ENCODE assay signal across 23 mouse cellular contexts in the genomic region with DNA sequence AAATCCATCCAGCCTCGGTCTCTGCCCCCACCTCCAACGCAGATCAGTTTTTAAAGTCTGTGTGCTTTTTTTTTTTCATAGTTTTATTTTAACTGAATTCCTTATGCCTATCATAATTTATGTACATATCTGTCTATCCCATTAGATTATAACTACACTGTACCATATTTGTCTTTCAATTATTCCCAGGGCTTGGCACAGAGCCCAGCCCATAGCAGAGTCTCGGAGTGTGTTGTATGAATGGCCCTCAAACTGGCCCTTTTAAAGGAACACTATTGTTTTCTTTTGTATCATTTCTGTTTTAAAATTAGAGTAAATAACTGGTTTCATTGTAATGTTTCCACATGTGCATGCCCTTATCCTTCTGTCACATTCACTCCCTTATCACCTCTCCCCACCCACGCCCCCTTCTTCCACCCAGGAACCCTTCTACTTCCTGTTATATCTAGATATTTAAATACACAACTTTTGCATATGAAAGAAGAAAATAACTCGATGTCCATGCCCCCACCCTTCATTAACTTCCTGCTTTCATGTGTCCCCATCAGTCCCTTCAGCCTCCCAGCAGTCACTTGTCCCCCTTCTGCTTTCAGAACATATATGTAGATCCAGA. TPM values are rescaled to one million over a fixed set of nuclear protein-coding genes. Genes with fewer than 3 reads are reported as not detected.
DNase-seq lines count a peak whose midpoint lies in the region; ATAC-seq and TF ChIP-seq lines count a peak whose summit lies in the region.
"Had no signal": no experiment of that assay in that cellular context is flagged by ENCODE, and none has a peak within 500 bp of the region (broad histone marks: within the 10 kb centered on the region; RNA-seq: fewer than 3 reads in every experiment).

No protein-coding gene starts in this region.

- no peaks in the 10 kb centered on the region for H3K27me3 ChIP-seq in liver, postnatal 0 days (ENCODE audit: insufficient read depth, low read length)
- H3K27me3 ChIP-seq: forebrain, embryonic 13.5 days; hindbrain, embryonic 15.5 days had no signal

- TF ChIP-seq CTCF in liver, postnatal 0 days (IDR thresholded peaks at IDR 0.05; ENCODE audit: low read depth): no peak

- H3K36me3 ChIP-seq in liver, postnatal 0 days (replicated peaks; ENCODE audit: insufficient read depth, low read length): no peaks in the 10 kb centered on the region
- H3K36me3 ChIP-seq: heart, embryonic 12.5 days; hindbrain, embryonic 15.5 days; midbrain, embryonic 13.5 days had no signal

- 0 out of 2 replicates have a peak overlapping the region, but pooled peaks have one; percentile 18 for H3K4me2 ChIP-seq in liver, postnatal 0 days (ENCODE audit: low read depth, low read length)
- H3K4me2 ChIP-seq: forebrain, embryonic 13.5 days; heart, embryonic 12.5 days; hindbrain, embryonic 15.5 days; midbrain, embryonic 13.5 days had no signal

- peak; percentile 53; the same call in 1 of the 2 replicates for ATAC-seq in erythroid progenitor cell, adult 5-6 weeks (replicated peaks; ENCODE audit: low FRiP score, poor library complexity, severe bottlenecking)
- ATAC-seq in liver, postnatal 0 days: peak; percentile 51; the same call in 1 of the 2 replicates
- ATAC-seq: forebrain, embryonic 13.5 days; intestine, embryonic 16.5 days had no signal

- 40% methylated on average over 5 of the region's 5 CpGs for WGBS in liver, postnatal 0 days (ENCODE audit: insufficient replicate concordance)

- DNase-seq in spleen, postnatal 36 days (ENCODE audit: low spot score in 2 of 2): peak; percentile 19 to 35
- DNase-seq in spleen, postnatal 14 days (ENCODE audit: low spot score in 2 of 2): no peak
- no peak for DNase-seq in liver, postnatal 0 days
- DNase-seq in urinary bladder, postnatal 25 days (ENCODE audit: low spot score): no peak
- no peak for DNase-seq in layer of hippocampus, postnatal 10 days (ENCODE audit: low spot score in 2 of 2)
- DNase-seq in gastrocnemius, adult 18-20 months (ENCODE audit: low spot score): no peak
- DNase-seq: adrenal gland, adult 2 months; cerebellum, adult 2 months; layer of hippocampus, adult 9-11 months; lung, postnatal 36 days; right cerebral cortex, postnatal 25 days; thymus, adult 2 months had no signal

- H3K4me3 ChIP-seq in liver, postnatal 0 days (ENCODE audit: low read depth, low read length): no peak overlapping the region
- H3K4me3 ChIP-seq: forebrain, embryonic 13.5 days; heart, embryonic 12.5 days; hindbrain, embryonic 15.5 days; midbrain, embryonic 13.5 days had no signal

- TF ChIP-seq EP300 in liver, postnatal 0 days (IDR thresholded peaks at IDR 0.05; ENCODE audit: low read depth): peak; percentile 64; the same call in 1 of the 2 replicates

- no peak overlapping the region for H3K9ac ChIP-seq in liver, postnatal 0 days (replicated peaks)
- H3K9ac ChIP-seq: forebrain, embryonic 13.5 days; heart, embryonic 12.5 days; hindbrain, embryonic 15.5 days; midbrain, embryonic 13.5 days had no signal

- no peaks in the 10 kb centered on the region for H3K9me3 ChIP-seq in liver, postnatal 0 days (ENCODE audit: low read length)
- H3K9me3 ChIP-seq: forebrain, embryonic 13.5 days; heart, embryonic 12.5 days; hindbrain, embryonic 15.5 days; midbrain, embryonic 13.5 days had no signal

- H3K27ac ChIP-seq in liver, postnatal 0 days (ENCODE audit: low read depth): no peak overlapping the region; the same call in 1 of the 2 replicates
- H3K27ac ChIP-seq: forebrain, embryonic 13.5 days; hindbrain, embryonic 15.5 days; midbrain, embryonic 13.5 days had no signal

- H3K4me1 ChIP-seq in liver, postnatal 0 days (ENCODE audit: insufficient read depth): peaks cover 5% of the 10 kb centered on the region; the same call in 1 of the 2 replicates

RNA-seq across cellular contexts. Expression of gene Gdf5, which starts 2.3 kb away (rescaled TPM):
- total RNA-seq in erythroid progenitor cell, adult 5-6 weeks (2015; ENCODE audit: low replicate concordance): not detected in 2 replicates
- not detected in 2 replicates for total RNA-seq in erythroid progenitor cell, adult 5-6 weeks (2017; ENCODE audit: low replicate concordance)
- not detected in 2 replicates for polyA plus RNA-seq in liver, postnatal 0 days (2015; fragmentation: Nextera tagmentation; extraction: Ambion mirVana)
- 1 to 10 TPM in 1 of 2 experiments, under 1 TPM in 1; 0.74 to 1.1 TPM for total RNA-seq in layer of hippocampus, postnatal 10 days (2021)
- under 1 TPM in 1 of 2 experiments, not detected in 1; 0.38 TPM for total RNA-seq in gastrocnemius, adult 18-20 months (2021)
- total RNA-seq: heart, postnatal 25 days; liver, adult 2 months had no signal
- polyA plus RNA-seq: liver, adult 2 months had no signal

RNA-seq across cellular contexts. Expression of gene Gm15557, which starts 7.0 kb away (rescaled TPM):
- not detected in 2 replicates for total RNA-seq in erythroid progenitor cell, adult 5-6 weeks (2015; ENCODE audit: low replicate concordance)
- total RNA-seq in erythroid progenitor cell, adult 5-6 weeks (2017; ENCODE audit: low replicate concordance): not detected in 2 replicates
- not detected in 2 replicates for polyA plus RNA-seq in liver, postnatal 0 days (2015; fragmentation: Nextera tagmentation; extraction: Ambion mirVana)
- total RNA-seq in layer of hippocampus, postnatal 10 days (2021): not detected
- total RNA-seq in gastrocnemius, adult 18-20 months (2021): not detected
- total RNA-seq: adrenal gland, adult 2 months; gastrocnemius, postnatal 4 days; heart, postnatal 25 days; left cerebral cortex, postnatal 25 days; liver, adult 2 months had no signal
- polyA plus RNA-seq: adrenal gland, adult 2 months; cerebellum, adult 2 months; forebrain, embryonic 13.5 days; heart, embryonic 12.5 days; hindbrain, embryonic 15.5 days; liver, adult 2 months; midbrain, embryonic 13.5 days; neural tube, embryonic 14.5 days; thymus, adult 2 months had no signal

RNA-seq across cellular contexts. Expression of gene Cep250, which starts 8.8 kb away (rescaled TPM):
- 4.2 and 32.4 TPM in 2 replicates for total RNA-seq in erythroid progenitor cell, adult 5-6 weeks (2015; ENCODE audit: low replicate concordance)
- total RNA-seq in erythroid progenitor cell, adult 5-6 weeks (2017; ENCODE audit: low replicate concordance): 18.5 and 19.2 TPM in 2 replicates
- polyA plus RNA-seq in liver, postnatal 0 days (2015; fragmentation: Nextera tagmentation; extraction: Ambion mirVana): 3.1 and 5.0 TPM in 2 replicates
- 10 to 100 TPM; 18.1 to 23.2 TPM for total RNA-seq in layer of hippocampus, postnatal 10 days (2021)
- 1 to 10 TPM; 2.7 TPM for total RNA-seq in gastrocnemius, adult 18-20 months (2021)

RNA-seq across cellular contexts. Expression of gene Uqcc1, which starts 17.4 kb away (rescaled TPM):
- total RNA-seq in erythroid progenitor cell, adult 5-6 weeks (2015; ENCODE audit: low replicate concordance): 1.7 and 7.6 TPM in 2 replicates
- 2.3 and 2.6 TPM in 2 replicates for total RNA-seq in erythroid progenitor cell, adult 5-6 weeks (2017; ENCODE audit: low replicate concordance)
- polyA plus RNA-seq in liver, postnatal 0 days (2015; fragmentation: Nextera tagmentation; extraction: Ambion mirVana): 29.3 and 31.7 TPM in 2 replicates
- 10 to 100 TPM; 54.2 to 54.9 TPM for total RNA-seq in layer of hippocampus, postnatal 10 days (2021)
- 100 to 1,000 TPM; 155 to 182 TPM for total RNA-seq in gastrocnemius, adult 18-20 months (2021)

Comparison
In these comparisons a context has a peak if more than half of its experiments do, and no peak if none do; other contexts are left out.
1. DNase-seq: peak in spleen, postnatal 36 days (2 of 2); none in spleen, postnatal 14 days (0 of 2), liver, postnatal 0 days (single experiment), urinary bladder, postnatal 25 days (single experiment), layer of hippocampus, postnatal 10 days (0 of 2) and gastrocnemius, adult 18-20 months (single experiment).